Mouse (Mus musculus) stomach, embryonic 16.5 days (tissue): Measurements from ENCODE around the gene Armc3. TPM values are rescaled to one million over a fixed set of nuclear protein-coding genes. Genes with fewer than 3 reads are reported as not detected.
"Not testable (repeated sequence)": the region's sequence is repeated elsewhere in the genome, so short reads cannot be mapped to it uniquely, and the experiment has no call there.

Experiments
- ATAC-seq: fragments of 200-750 bp; cut with Nextera tagmentation; 2 replicates; pipeline ENCODE4 v1.8.0; 2017; ENCODE audit warnings: moderate number of reproducible peaks, moderate TSS enrichment; ENCODE audit not compliant: insufficient read depth, low FRiP score
- H3K27ac ChIP-seq: fragments of 300-500 bp; sonication (generic); 2 replicates; pipeline ENCODE4 v1.5.1; 2014; ENCODE audit warnings: low read length
- H3K27me3 ChIP-seq: fragments of 300-500 bp; sonication (generic); 2 replicates; pipeline ENCODE4 v1.6.1; 2014; ENCODE audit warnings: low read length, control low read depth, mixed read lengths; ENCODE audit not compliant: control insufficient read depth, insufficient read depth
- H3K36me3 ChIP-seq: fragments of 300-500 bp; sonication (generic); 2 replicates; pipeline ENCODE4 v1.6.1; 2014; ENCODE audit warnings: low read length; ENCODE audit not compliant: control insufficient read depth, insufficient read depth
- H3K4me1 ChIP-seq: fragments of 300-500 bp; sonication (generic); 2 replicates; pipeline ENCODE4 v1.6.1; 2014; ENCODE audit warnings: low read length, control low read depth, mixed read lengths; ENCODE audit not compliant: control insufficient read depth, insufficient read depth
- H3K4me2 ChIP-seq: fragments of 300-500 bp; sonication (generic); 2 replicates; pipeline ENCODE4 v1.6.1; 2014; ENCODE audit warnings: low read depth, low read length, mixed read lengths
- H3K4me3 ChIP-seq: fragments of 300-500 bp; sonication (generic); replicated peaks from 2 replicates; pipeline ENCODE4 v1.5.1; 2014; ENCODE audit warnings: mild to moderate bottlenecking, low read length
- H3K9ac ChIP-seq: fragments of 300-500 bp; sonication (generic); 2 replicates; pipeline ENCODE4 v1.6.1; 2014; ENCODE audit warnings: low read length
- H3K9me3 ChIP-seq: fragments of 300-500 bp; sonication (generic); replicated peaks from 2 replicates; pipeline ENCODE4 v1.6.1; 2016; ENCODE audit warnings: low read length, control low read depth; ENCODE audit not compliant: control insufficient read depth
- WGBS: fragments of 180-500 bp; shearing (Covaris S2); extraction: QIAGEN DNeasy Blood & Tissue Kit; methylation state at CpG from one replicate; pipeline ENCODE4 v1.1.7; 2014; 5-methylcytosine and 5-hydroxymethylcytosine counted together
- polyA plus RNA-seq: library from polyadenylated mRNA; unstranded; fragments of >200 nt; fragmentation: Nextera tagmentation; extraction: Ambion mirVana; gene quantifications from 2 replicates; pipeline ENCODE4 v1.2.1, GENCODE M21; 2015

Gene Armc3
- polyA plus RNA-seq, 1 experiment from 2014 or later, result 0.09 TPM

GRCm38 (mm10) chr2:19300345-19301089 lies 101.4 kb downstream of the Armc3 start:
- H3K4me2 ChIP-seq, result no peak overlapping the region
- H3K27me3 ChIP-seq, result no peaks in the 10 kb centered on the region
- H3K9me3 ChIP-seq, result no peaks in the 10 kb centered on the region
- no peak overlapping the region for H3K4me3 ChIP-seq
- H3K9ac ChIP-seq, result no peak overlapping the region
- no peak overlapping the region for H3K27ac ChIP-seq
- no peaks in the 10 kb centered on the region for H3K36me3 ChIP-seq
- H3K4me1 ChIP-seq, result 0 out of 2 replicates have a peak, but pooled peaks cover 3% of the 10 kb centered on the region
- no peak for ATAC-seq
- WGBS, result 63% methylated on average over 9 of the region's 9 CpGs

DNA sequence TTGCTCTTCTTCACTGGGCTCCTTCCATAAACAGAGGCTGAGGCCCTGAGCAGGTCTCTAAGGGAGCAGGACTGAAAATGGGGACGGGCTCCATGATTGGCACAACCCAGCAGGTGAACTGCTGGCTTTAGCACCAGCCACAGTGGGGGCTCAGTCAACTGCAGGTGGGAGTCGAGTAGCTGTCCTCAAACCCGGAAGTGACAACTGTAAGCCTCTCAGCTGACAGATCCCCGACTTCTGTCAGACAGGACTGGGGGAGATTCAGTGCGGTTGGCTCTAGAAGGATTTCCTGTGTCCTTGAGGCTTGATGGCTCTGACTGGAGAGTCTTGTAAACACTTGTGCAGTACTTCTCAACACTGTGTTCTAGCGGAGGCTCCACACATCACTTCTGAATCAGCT lies 102.1 kb downstream of the Armc3 start:
- Histone ChIP-seq H3K27ac (peak overlapping the region; percentile 15; the same call in 1 of the 2 replicates), H3K4me3 (no peak overlapping the region), H3K9ac (no peak overlapping the region), H3K9me3 (no peaks in the 10 kb centered on the region), H3K27me3 (no peaks in the 10 kb centered on the region), H3K4me1 (0 out of 2 replicates have a peak, but pooled peaks cover 3% of the 10 kb centered on the region), H3K36me3 (no peaks in the 10 kb centered on the region), H3K4me2 (no peak overlapping the region; the same call in 1 of the 2 replicates)
- WGBS, result 19% methylated on average over 6 of the region's 6 CpGs
- ATAC-seq, result no peak

DNA sequence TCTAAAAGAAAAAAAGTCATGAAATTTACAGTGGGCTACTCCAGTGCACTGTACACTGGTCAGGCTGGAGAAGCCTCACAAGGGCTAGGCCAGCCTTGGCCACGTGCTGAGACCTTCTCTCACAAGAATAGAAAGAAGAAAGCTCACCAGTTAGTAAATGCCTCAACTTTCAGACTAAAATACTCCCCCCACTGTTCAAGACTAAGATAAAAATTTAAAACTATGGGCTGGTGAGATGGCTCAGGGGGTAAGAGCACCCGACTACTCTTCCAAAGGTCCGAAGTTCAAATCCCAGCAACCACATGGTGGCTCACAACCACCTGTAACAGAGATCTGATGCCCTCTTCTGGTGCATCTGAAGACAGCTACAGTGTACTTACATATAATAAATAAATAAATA lies 104.0 kb downstream of the Armc3 start:
- H3K4me1 ChIP-seq, H3K27ac ChIP-seq, H3K9me3 ChIP-seq, H3K9ac ChIP-seq, H3K36me3 ChIP-seq, H3K27me3 ChIP-seq, H3K4me3 ChIP-seq, H3K4me2 ChIP-seq, ATAC-seq: not testable (repeated sequence)
- 84% methylated on average over 3 of the region's 3 CpGs for WGBS

- ATAC-seq, result no peak
- WGBS, result 87% methylated on average over 3 of the region's 3 CpGs
Observed at GRCm38 (mm10) chr2:19310498-19310897, 111.4 kb downstream of the Armc3 start.

GRCm38 (mm10) chr2:19316056-19316455 lies 117.0 kb downstream of the Armc3 start:
- no peaks in the 10 kb centered on the region for H3K36me3 ChIP-seq
- H3K9ac ChIP-seq, result no peak overlapping the region
- peaks cover 3% of the 10 kb centered on the region; the same call in 1 of the 2 replicates for H3K9me3 ChIP-seq
- no peaks in the 10 kb centered on the region for H3K4me1 ChIP-seq
- no peak overlapping the region for H3K4me3 ChIP-seq
- 48% methylated on average over 11 of the region's 11 CpGs for WGBS
- H3K4me2 ChIP-seq, result no peak overlapping the region
- no peak for ATAC-seq
- no peak overlapping the region for H3K27ac ChIP-seq
- no peaks in the 10 kb centered on the region for H3K27me3 ChIP-seq

More at GRCm38 (mm10) chr2:19310498-19310897, 111.4 kb downstream of the Armc3 start:
- H3K4me2 ChIP-seq, result no peak overlapping the region
- H3K9ac ChIP-seq, result no peak overlapping the region
- H3K4me1 ChIP-seq, result no peaks in the 10 kb centered on the region
- H3K27ac ChIP-seq, result no peak overlapping the region
- H3K4me3 ChIP-seq, result no peak overlapping the region
- H3K27me3 ChIP-seq, result no peaks in the 10 kb centered on the region
- peaks cover under 1% of the 10 kb centered on the region; the same call in 1 of the 2 replicates for H3K9me3 ChIP-seq
- H3K36me3 ChIP-seq, result no peaks in the 10 kb centered on the region

GRCm38 (mm10) chr2:19316691-19317090 lies 117.6 kb downstream of the Armc3 start:
- no peak overlapping the region for H3K4me2 ChIP-seq
- H3K9me3 ChIP-seq, result peaks cover 3% of the 10 kb centered on the region; the same call in 1 of the 2 replicates
- no peak overlapping the region for H3K9ac ChIP-seq
- H3K27me3 ChIP-seq, result no peaks in the 10 kb centered on the region
- H3K36me3 ChIP-seq, result no peaks in the 10 kb centered on the region
- no peaks in the 10 kb centered on the region for H3K4me1 ChIP-seq
- no peak overlapping the region for H3K4me3 ChIP-seq
- WGBS, result 76% methylated on average over 4 of the region's 4 CpGs
- H3K27ac ChIP-seq, result no peak overlapping the region
- no peak for ATAC-seq

GRCm38 (mm10) chr2:19317151-19317812 lies 118.2 kb downstream of the Armc3 start:
- H3K9me3 ChIP-seq, ATAC-seq, H3K4me3 ChIP-seq, H3K27ac ChIP-seq, H3K4me1 ChIP-seq, H3K9ac ChIP-seq, H3K4me2 ChIP-seq, H3K36me3 ChIP-seq, H3K27me3 ChIP-seq: not testable (repeated sequence)
- WGBS, result 79% methylated on average over 2 of the region's 2 CpGs

GRCm38 (mm10) chr2:19318499-19318898 lies 119.4 kb downstream of the Armc3 start:
- no peak for ATAC-seq
- Histone ChIP-seq H3K27ac (no peak overlapping the region), H3K36me3 (no peaks in the 10 kb centered on the region), H3K4me2 (no peak overlapping the region), H3K4me1 (no peaks in the 10 kb centered on the region), H3K9ac (no peak overlapping the region), H3K9me3 (peaks cover 3% of the 10 kb centered on the region; the same call in 1 of the 2 replicates), H3K4me3 (no peak overlapping the region), H3K27me3 (no peaks in the 10 kb centered on the region)
- WGBS, result 84% methylated on average over 4 of the region's 4 CpGs

GRCm38 (mm10) chr2:19319284-19319683 lies 120.2 kb downstream of the Armc3 start:
- Histone ChIP-seq H3K4me2 (no peak overlapping the region), H3K27ac (no peak overlapping the region), H3K4me3 (no peak overlapping the region), H3K36me3 (no peaks in the 10 kb centered on the region), H3K9ac (no peak overlapping the region), H3K9me3 (peaks cover 3% of the 10 kb centered on the region; the same call in 1 of the 2 replicates), H3K4me1 (no peaks in the 10 kb centered on the region), H3K27me3 (no peaks in the 10 kb centered on the region)
- ATAC-seq, result no peak
- WGBS, result 71% methylated on average over 3 of the region's 3 CpGs
